Mouse (Mus musculus): Measurements from ENCODE around the gene Vps11. TPM values are rescaled to one million over a fixed set of nuclear protein-coding genes. Genes with fewer than 3 reads are reported as not detected.
A peak's percentile ranks its signal among the peaks of the same experiment; 100 is the strongest.

Vps11 gene
- polyA plus RNA-seq, 1 experiment from 2014 or later, result 32.4 TPM

- Histone ChIP-seq H3K9me3 (ENCODE audit: control insufficient read depth, low read length) (no peaks in the 10 kb centered on the region), H3K27ac (ENCODE audit: low read depth, low read length) (no peak overlapping the region), H3K27me3 (ENCODE audit: control insufficient read depth, insufficient read depth, low read length) (no peaks in the 10 kb centered on the region), H3K4me3 (ENCODE audit: low read depth, low read length) (no peak overlapping the region), H3K4me2 (no peak overlapping the region), H3K9ac (ENCODE audit: low read length) (no peak overlapping the region), H3K36me3 (ENCODE audit: control insufficient read depth, insufficient read depth, low read length) (peaks cover 7% of the 10 kb centered on the region), H3K4me1 (ENCODE audit: control insufficient read depth, insufficient read depth, low read length) (peaks cover 7% of the 10 kb centered on the region; the same call in 1 of the 2 replicates)
- DNase-seq (ENCODE audit: low spot score, missing footprints) (no peak), ATAC-seq (ENCODE audit: low FRiP score) (no peak)
- WGBS, result 85% methylated on average over 13 of the region's 13 CpGs
Observed at GRCm38 (mm10) chr9:44399114-44399794, 37.8 kb upstream of the Vps11 start.

- DNase-seq (ENCODE audit: low spot score, missing footprints) (no peak), ATAC-seq (ENCODE audit: low FRiP score) (no peak)
- H3K9me3 ChIP-seq (ENCODE audit: control insufficient read depth, low read length), result no peaks in the 10 kb centered on the region
- H3K4me3 ChIP-seq (ENCODE audit: low read depth, low read length), result no peak overlapping the region
- peaks cover 7% of the 10 kb centered on the region for H3K36me3 ChIP-seq (ENCODE audit: control insufficient read depth, insufficient read depth, low read length)
- no peaks in the 10 kb centered on the region for H3K27me3 ChIP-seq (ENCODE audit: control insufficient read depth, insufficient read depth, low read length)
- H3K27ac ChIP-seq (ENCODE audit: low read depth, low read length), result no peak overlapping the region
- WGBS, result 83% methylated on average over 9 of the region's 9 CpGs
- peaks cover 7% of the 10 kb centered on the region; the same call in 1 of the 2 replicates for H3K4me1 ChIP-seq (ENCODE audit: control insufficient read depth, insufficient read depth, low read length)
- H3K4me2 ChIP-seq, result no peak overlapping the region; the same call in 1 of the 2 replicates
- H3K9ac ChIP-seq (ENCODE audit: low read length), result no peak overlapping the region
Observed at GRCm38 (mm10) chr9:44398551-44398950, 37.1 kb upstream of the Vps11 start.

GRCm38 (mm10) chr9:44398087-44398486 lies 36.6 kb upstream of the Vps11 start:
- Histone ChIP-seq H3K9me3 (ENCODE audit: control insufficient read depth, low read length) (no peaks in the 10 kb centered on the region), H3K4me2 (no peak overlapping the region; the same call in 1 of the 2 replicates), H3K36me3 (ENCODE audit: control insufficient read depth, insufficient read depth, low read length) (peaks cover 7% of the 10 kb centered on the region), H3K4me1 (ENCODE audit: control insufficient read depth, insufficient read depth, low read length) (peaks cover 7% of the 10 kb centered on the region; the same call in 1 of the 2 replicates), H3K27me3 (ENCODE audit: control insufficient read depth, insufficient read depth, low read length) (no peaks in the 10 kb centered on the region), H3K27ac (ENCODE audit: low read depth, low read length) (no peak overlapping the region), H3K4me3 (ENCODE audit: low read depth, low read length) (no peak overlapping the region), H3K9ac (ENCODE audit: low read length) (no peak overlapping the region; the same call in 1 of the 2 replicates)
- ATAC-seq (ENCODE audit: low FRiP score), result no peak
- no peak for DNase-seq (ENCODE audit: low spot score, missing footprints)
- WGBS, result 16% methylated on average over 4 of the region's 4 CpGs

GRCm38 (mm10) chr9:44396684-44397411 lies 35.4 kb upstream of the Vps11 start, which contains the start of gene Slc37a4:
Gene Slc37a4, plus strand, starts transcription at chr9:44396852.
- WGBS, result under 1% methylated on average over 43 of the region's 43 CpGs
- ATAC-seq (ENCODE audit: low FRiP score), result peak; percentile 98

GRCm38 (mm10) chr9:44391466-44391865 lies 30.0 kb upstream of the Vps11 start:
- Histone ChIP-seq H3K9me3 (ENCODE audit: control insufficient read depth, low read length) (no peaks in the 10 kb centered on the region), H3K9ac (ENCODE audit: low read length) (no peak overlapping the region), H3K4me3 (ENCODE audit: low read depth, low read length) (no peak overlapping the region), H3K36me3 (ENCODE audit: control insufficient read depth, insufficient read depth, low read length) (peaks cover 22% of the 10 kb centered on the region), H3K4me1 (ENCODE audit: control insufficient read depth, insufficient read depth, low read length) (no peaks in the 10 kb centered on the region), H3K27me3 (ENCODE audit: control insufficient read depth, insufficient read depth, low read length) (no peaks in the 10 kb centered on the region), H3K4me2 (no peak overlapping the region), H3K27ac (ENCODE audit: low read depth, low read length) (no peak overlapping the region)
- ATAC-seq (ENCODE audit: low FRiP score), result peak; percentile 55; the same call in 1 of the 2 replicates
- 40% methylated on average over 4 of the region's 4 CpGs for WGBS
- peak; percentile 93 for DNase-seq (ENCODE audit: low spot score, missing footprints)

More at GRCm38 (mm10) chr9:44396684-44397411, 35.4 kb upstream of the Vps11 start, which contains the start of gene Slc37a4:
- H3K4me2 ChIP-seq, result peak within 1 kb of the TSS; percentile 98
- H3K27ac ChIP-seq (ENCODE audit: low read depth, low read length), result peak within 1 kb of the TSS; percentile 48; the same call in 1 of the 2 replicates
- peak within 1 kb of the TSS; percentile 76 for H3K4me3 ChIP-seq (ENCODE audit: low read depth, low read length)
- DNase-seq (ENCODE audit: low spot score, missing footprints), result peak; percentile 95
- no peaks in the 10 kb centered on the region for H3K27me3 ChIP-seq (ENCODE audit: control insufficient read depth, insufficient read depth, low read length)
- peaks cover 3% of the 10 kb centered on the region for H3K36me3 ChIP-seq (ENCODE audit: control insufficient read depth, insufficient read depth, low read length)
- H3K9ac ChIP-seq (ENCODE audit: low read length), result peak within 1 kb of the TSS; percentile 81
- no peaks in the 10 kb centered on the region for H3K9me3 ChIP-seq (ENCODE audit: control insufficient read depth, low read length)
- peaks cover 7% of the 10 kb centered on the region; the same call in 1 of the 2 replicates for H3K4me1 ChIP-seq (ENCODE audit: control insufficient read depth, insufficient read depth, low read length)

- H3K27me3 ChIP-seq (ENCODE audit: control insufficient read depth, insufficient read depth, low read length), result no peaks in the 10 kb centered on the region
- H3K9ac ChIP-seq (ENCODE audit: low read length), result no peak overlapping the region
- H3K27ac ChIP-seq (ENCODE audit: low read depth, low read length), result no peak overlapping the region
- 67% methylated on average over 8 of the region's 8 CpGs for WGBS
- no peak overlapping the region for H3K4me2 ChIP-seq
- peak; percentile 89 for DNase-seq (ENCODE audit: low spot score, missing footprints)
- no peaks in the 10 kb centered on the region for H3K4me1 ChIP-seq (ENCODE audit: control insufficient read depth, insufficient read depth, low read length)
- no peaks in the 10 kb centered on the region for H3K9me3 ChIP-seq (ENCODE audit: control insufficient read depth, low read length)
- H3K4me3 ChIP-seq (ENCODE audit: low read depth, low read length), result no peak overlapping the region
- H3K36me3 ChIP-seq (ENCODE audit: control insufficient read depth, insufficient read depth, low read length), result peaks cover 29% of the 10 kb centered on the region
- no peak for ATAC-seq (ENCODE audit: low FRiP score)
Observed at GRCm38 (mm10) chr9:44389273-44389672, 27.8 kb upstream of the Vps11 start.

- no peaks in the 10 kb centered on the region for H3K27me3 ChIP-seq (ENCODE audit: control insufficient read depth, insufficient read depth, low read length)
- 85% methylated on average over 3 of the region's 3 CpGs for WGBS
- H3K4me2 ChIP-seq, result no peak overlapping the region
- H3K27ac ChIP-seq (ENCODE audit: low read depth, low read length), result no peak overlapping the region
- no peak overlapping the region for H3K9ac ChIP-seq (ENCODE audit: low read length)
- ATAC-seq (ENCODE audit: low FRiP score) (no peak), DNase-seq (ENCODE audit: low spot score, missing footprints) (no peak)
- H3K4me1 ChIP-seq (ENCODE audit: control insufficient read depth, insufficient read depth, low read length), result no peaks in the 10 kb centered on the region
- H3K9me3 ChIP-seq (ENCODE audit: control insufficient read depth, low read length), result no peaks in the 10 kb centered on the region
- peaks cover 35% of the 10 kb centered on the region for H3K36me3 ChIP-seq (ENCODE audit: control insufficient read depth, insufficient read depth, low read length)
- H3K4me3 ChIP-seq (ENCODE audit: low read depth, low read length), result no peak overlapping the region
Observed at GRCm38 (mm10) chr9:44387221-44387620, 25.8 kb upstream of the Vps11 start.

- Histone ChIP-seq H3K4me1 (ENCODE audit: control insufficient read depth, insufficient read depth, low read length) (peaks cover 9% of the 10 kb centered on the region), H3K36me3 (ENCODE audit: control insufficient read depth, insufficient read depth, low read length) (peaks cover 39% of the 10 kb centered on the region), H3K27me3 (ENCODE audit: control insufficient read depth, insufficient read depth, low read length) (no peaks in the 10 kb centered on the region), H3K9ac (ENCODE audit: low read length) (no peak overlapping the region), H3K27ac (ENCODE audit: low read depth, low read length) (no peak overlapping the region), H3K4me2 (no peak overlapping the region), H3K4me3 (ENCODE audit: low read depth, low read length) (no peak overlapping the region), H3K9me3 (ENCODE audit: control insufficient read depth, low read length) (no peaks in the 10 kb centered on the region)
- WGBS, result 93% methylated on average over 13 of the region's 13 CpGs
- no peak for ATAC-seq (ENCODE audit: low FRiP score)
- no peak for DNase-seq (ENCODE audit: low spot score, missing footprints)
Observed at GRCm38 (mm10) chr9:44384596-44384995, 23.1 kb upstream of the Vps11 start.

GRCm38 (mm10) chr9:44379862-44380261 lies 18.4 kb upstream of the Vps11 start:
- DNase-seq (ENCODE audit: low spot score, missing footprints) (no peak), ATAC-seq (ENCODE audit: low FRiP score) (peak; percentile 43; the same call in 1 of the 2 replicates)
- H3K4me1 ChIP-seq (ENCODE audit: control insufficient read depth, insufficient read depth, low read length), result peaks cover 12% of the 10 kb centered on the region
- 18% methylated on average over 15 of the region's 15 CpGs for WGBS
- no peaks in the 10 kb centered on the region for H3K9me3 ChIP-seq (ENCODE audit: control insufficient read depth, low read length)
- no peaks in the 10 kb centered on the region for H3K27me3 ChIP-seq (ENCODE audit: control insufficient read depth, insufficient read depth, low read length)
- peak overlapping the region; percentile 94 for H3K9ac ChIP-seq (ENCODE audit: low read length)
- H3K4me2 ChIP-seq, result peak overlapping the region; percentile 93
- peak overlapping the region; percentile 89 for H3K4me3 ChIP-seq (ENCODE audit: low read depth, low read length)
- peak overlapping the region; percentile 63; the same call in 1 of the 2 replicates for H3K27ac ChIP-seq (ENCODE audit: low read depth, low read length)
- H3K36me3 ChIP-seq (ENCODE audit: control insufficient read depth, insufficient read depth, low read length), result peaks cover 13% of the 10 kb centered on the region; the same call in 1 of the 2 replicates
